Mouse (Mus musculus): ENCODE results near the gene Gm14391.
"Not testable (repeated sequence)": the region's sequence is repeated elsewhere in the genome, so short reads cannot be mapped to it uniquely, and the experiment has no call there.

The Gm14391 gene

DNA sequence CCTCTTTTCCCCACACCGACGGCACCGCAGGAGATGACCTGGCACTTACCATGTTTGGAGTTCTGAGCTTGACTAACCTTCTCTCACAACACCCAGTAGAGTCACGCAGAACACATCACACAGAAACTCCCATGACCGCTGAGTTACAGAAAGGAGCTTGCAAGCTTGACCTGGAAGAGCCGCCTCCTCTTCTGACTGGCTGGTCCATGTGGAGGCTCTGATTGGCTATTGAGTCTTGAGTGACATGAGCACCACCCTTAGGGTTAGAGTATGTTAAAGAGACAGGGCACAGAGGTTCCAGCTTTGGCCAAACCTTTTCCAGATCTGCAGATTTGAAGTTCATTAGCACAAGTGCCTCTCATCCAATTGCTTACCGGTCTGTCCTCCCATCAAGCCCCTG is at the start of gene Gm14391:
Gm14391 (minus strand) TSS at position 186 of the 400 bp plus-strand sequence.
- not testable (repeated sequence) for DNase-seq

DNA sequence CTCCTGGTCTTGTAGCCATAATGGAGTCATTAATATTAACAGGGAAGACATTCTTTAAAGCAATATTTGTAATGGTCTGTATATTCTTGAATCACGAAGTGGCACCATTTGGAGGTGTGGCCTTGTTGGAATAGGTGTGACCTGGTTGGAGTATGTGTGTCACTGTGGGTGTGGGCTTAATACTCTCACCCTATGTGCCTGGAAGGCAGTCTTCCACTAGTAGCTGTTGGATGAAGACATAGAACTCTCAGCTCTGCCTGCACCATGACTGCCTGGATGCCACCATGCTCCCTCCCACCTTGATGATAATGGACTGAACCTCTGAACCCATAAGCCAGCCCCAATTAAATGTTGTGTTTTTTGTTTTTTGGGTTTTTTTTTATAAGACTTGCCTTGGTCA is 27.7 kb downstream of the Gm14391 start:
- peak; percentile 90 for DNase-seq

- peak; percentile 90 for DNase-seq
These were observed 30.4 kb downstream of the Gm14391 start for GRCm38 (mm10) chr2:175176312-175176711.

- DNase-seq: peak; percentile 92
These were observed 31.1 kb downstream of the Gm14391 start, which contains the start of gene Gm14443 for GRCm38 (mm10) chr2:175175401-175176180. Gm14443 (minus strand) TSS chr2:175175871.

DNA sequence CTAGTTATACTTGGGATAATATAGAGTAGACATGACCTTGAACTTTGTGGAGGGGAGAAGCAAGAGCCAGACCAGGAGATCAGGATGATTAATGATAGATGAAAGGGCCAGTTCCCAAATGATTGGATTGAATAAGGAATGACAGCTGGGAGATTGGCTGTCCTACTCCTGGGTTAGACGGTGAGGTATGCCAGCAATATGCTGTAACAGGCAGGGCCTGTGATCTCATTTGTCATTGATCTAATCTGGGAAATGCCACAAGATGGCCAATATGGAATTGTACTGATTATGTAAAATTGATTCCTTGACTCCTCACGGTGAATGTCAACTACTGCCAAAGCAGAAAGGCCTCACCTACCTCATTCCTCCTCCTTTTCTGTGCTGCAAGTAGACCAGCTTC is 32.7 kb downstream of the Gm14391 start:
- peak; percentile 84 for DNase-seq

- DNase-seq: peak; percentile 87
These were observed 33.7 kb downstream of the Gm14391 start for GRCm38 (mm10) chr2:175172906-175173595.

GRCm38 (mm10) chr2:175172123-175172522 is 34.6 kb downstream of the Gm14391 start:
- DNase-seq: peak; percentile 65

DNA sequence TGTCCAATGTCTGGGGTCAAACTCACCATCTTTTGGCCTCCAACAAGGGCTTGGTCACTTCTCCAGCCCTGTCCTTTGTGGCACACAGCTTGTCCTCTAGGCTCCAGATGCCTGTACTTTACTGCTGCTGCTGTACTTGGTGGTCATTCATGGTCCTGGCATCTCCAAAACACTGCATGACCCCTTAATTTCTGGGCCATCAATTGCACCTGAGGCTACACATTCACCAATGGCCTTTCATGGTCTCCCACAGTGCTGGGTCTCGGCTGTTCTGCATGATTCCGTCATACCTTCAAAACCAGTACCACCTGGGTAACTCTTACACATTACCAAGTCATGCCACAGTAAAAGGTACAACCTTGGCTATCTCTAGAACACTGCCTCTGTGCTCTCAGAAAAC is 39.8 kb downstream of the Gm14391 start:
- peak; percentile 77 for DNase-seq

DNA sequence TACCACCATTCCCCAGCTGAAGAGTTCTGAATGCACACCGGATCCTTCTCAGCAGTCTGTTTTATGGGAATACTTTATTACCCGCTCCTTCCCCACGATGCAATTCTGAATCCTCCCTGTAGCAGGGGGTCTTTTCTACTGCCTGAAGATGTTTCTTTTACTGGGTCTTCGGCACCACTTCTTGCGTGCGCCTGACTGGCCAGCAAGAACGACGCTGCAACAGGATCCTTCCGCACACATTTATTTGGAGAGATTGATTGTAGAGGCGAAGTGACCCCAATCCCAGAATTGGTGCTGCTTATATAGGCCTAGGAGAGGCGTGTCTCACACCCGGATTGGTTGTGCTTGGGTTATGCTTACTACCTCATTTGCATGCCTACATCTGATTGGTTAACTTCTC is 41.6 kb downstream of the Gm14391 start:
- peak; percentile 85 for DNase-seq

DNA sequence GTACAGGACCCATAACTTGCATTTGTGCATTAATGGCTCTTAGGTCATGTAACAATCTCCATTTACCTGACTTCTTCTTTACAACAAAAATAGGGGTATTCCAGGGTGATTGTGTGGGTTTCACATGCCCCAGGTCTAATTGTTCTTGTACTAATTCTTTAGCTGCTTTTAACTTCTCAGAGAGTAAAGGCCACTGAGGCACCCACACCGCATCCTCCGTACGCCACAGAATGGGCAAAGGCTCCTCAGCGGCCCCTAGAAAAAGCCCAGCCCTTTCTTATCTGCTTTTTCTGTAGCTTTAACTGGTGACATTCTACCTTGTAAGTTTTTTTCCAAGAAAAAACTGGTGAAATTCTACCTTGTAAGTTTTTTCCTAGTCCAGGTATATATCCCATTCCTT is 45.3 kb downstream of the Gm14391 start:
- peak; percentile 67 for DNase-seq

DNA sequence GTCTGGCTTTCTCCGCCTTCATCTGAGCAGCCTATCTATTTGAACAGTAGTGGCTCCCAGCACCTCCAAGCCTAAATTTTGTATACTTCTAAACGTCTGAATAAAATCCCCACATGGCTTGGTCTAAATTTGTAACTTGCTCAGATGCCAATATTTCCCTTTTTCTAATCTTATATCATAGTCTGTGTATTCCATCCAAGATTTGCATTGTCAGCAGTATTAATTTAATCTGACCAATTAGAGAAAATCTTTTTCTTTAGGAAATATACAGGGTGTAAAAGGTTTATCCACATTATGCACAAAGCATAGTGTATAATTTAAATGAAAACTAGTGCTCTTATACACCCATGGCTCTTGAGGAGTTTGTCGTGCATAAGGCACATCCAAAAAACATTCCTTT is 48.1 kb downstream of the Gm14391 start:
- no peak for DNase-seq

GRCm38 (mm10) chr2:175156696-175157095 is 50.0 kb downstream of the Gm14391 start:
- DNase-seq: peak; percentile 82

- DNase-seq: not testable (repeated sequence)
These were observed 64.8 kb downstream of the Gm14391 start, which contains the start of gene Gm14399 for GRCm38 (mm10) chr2:175141993-175142295. Gm14399 (minus strand) TSS chr2:175142012.

DNA sequence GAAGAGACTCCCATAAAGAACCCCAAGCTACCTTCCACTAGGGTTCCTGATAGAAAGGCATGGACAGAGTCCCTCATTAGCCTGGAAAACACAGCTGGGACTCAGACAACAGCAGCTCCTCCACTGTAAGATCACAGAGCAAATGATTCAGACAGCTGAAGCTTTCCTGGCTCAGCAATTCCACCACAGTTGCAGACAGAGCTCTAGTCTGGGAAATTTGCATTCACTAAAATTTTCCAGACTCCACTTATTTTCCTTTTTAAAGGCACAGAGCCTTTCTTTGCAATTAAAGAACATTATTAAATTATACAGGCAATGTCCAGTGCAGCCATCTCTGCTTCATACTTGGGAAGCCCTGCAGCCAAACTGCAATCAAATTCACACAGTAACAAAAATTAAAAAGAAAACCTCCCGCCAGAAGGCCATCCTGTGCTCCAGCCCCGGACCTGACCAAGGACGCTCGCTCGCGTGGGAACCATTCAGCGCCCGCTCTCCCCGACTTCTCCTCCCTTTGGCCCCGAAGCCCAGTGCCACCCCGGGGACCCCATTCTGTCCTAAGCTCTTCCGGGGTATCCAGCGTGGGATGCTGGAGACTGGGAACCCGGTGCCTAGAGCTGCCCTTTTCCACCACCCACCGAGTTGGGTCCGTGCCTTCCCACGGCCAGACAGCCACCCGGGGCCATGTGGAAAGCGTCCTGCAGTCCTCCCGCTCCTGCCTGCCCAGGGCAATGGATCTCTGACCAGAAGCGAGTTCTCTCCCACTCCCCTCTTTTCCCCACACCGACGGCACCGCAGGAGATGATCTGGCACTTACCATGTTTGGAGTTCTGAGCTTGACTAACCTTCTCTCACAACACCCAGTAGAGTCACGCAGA is 65.4 kb downstream of the Gm14391 start:
- DNase-seq: peak; percentile 97
